Mouse (Mus musculus) hindbrain, embryonic 11.5 days (tissue): Measurements from ENCODE around the gene Mtmr10. TPM values are rescaled to one million over a fixed set of nuclear protein-coding genes. Genes with fewer than 3 reads are reported as not detected.
A peak's percentile ranks its signal among the peaks of the same experiment; 100 is the strongest.

Experiments used
- ATAC-seq: fragments of 200-750 bp; cut with Nextera tagmentation; 2 replicates; pipeline ENCODE4 v1.8.0; 2017; ENCODE audit warnings: mild to moderate bottlenecking, moderate TSS enrichment, moderate library complexity; ENCODE audit not compliant: low FRiP score
- DNase-seq: peaks from one replicate; pipeline ENCODE4 v3.0.0-alpha.2; 2015; ENCODE audit warnings: low spot score
- H3K27ac ChIP-seq: fragments of 300-500 bp; sonication (generic); 2 replicates; pipeline ENCODE4 v1.5.1; 2014; ENCODE audit warnings: mild to moderate bottlenecking, low read depth, low read length
- H3K27me3 ChIP-seq: fragments of 300-500 bp; sonication (generic); 2 replicates; pipeline ENCODE4 v1.6.1; 2014; ENCODE audit warnings: mild to moderate bottlenecking, low read length, moderate library complexity, mixed read lengths; ENCODE audit not compliant: control insufficient read depth, insufficient read depth
- H3K36me3 ChIP-seq: fragments of 300-500 bp; sonication (generic); 2 replicates; pipeline ENCODE4 v1.6.1; 2014; ENCODE audit warnings: mild to moderate bottlenecking, low read length, moderate library complexity, mixed read lengths; ENCODE audit not compliant: control insufficient read depth, insufficient read depth
- H3K4me1 ChIP-seq: fragments of 300-500 bp; sonication (generic); replicated peaks from 2 replicates; pipeline ENCODE4 v1.6.1; 2014; ENCODE audit warnings: low read length, mixed read lengths; ENCODE audit not compliant: control insufficient read depth, insufficient read depth
- H3K4me2 ChIP-seq: fragments of 300-500 bp; sonication (generic); replicated peaks from 2 replicates; pipeline ENCODE4 v1.6.1; 2014; ENCODE audit warnings: mild to moderate bottlenecking, low read depth, low read length
- H3K4me3 ChIP-seq: fragments of 300-500 bp; sonication (generic); 2 replicates; pipeline ENCODE4 v1.5.1; 2014; ENCODE audit warnings: low read depth, low read length
- H3K9ac ChIP-seq: fragments of 300-500 bp; sonication (generic); 2 replicates; pipeline ENCODE4 v1.6.1; 2014; ENCODE audit warnings: low read depth, low read length
- H3K9me3 ChIP-seq: fragments of 300-500 bp; sonication (generic); 2 replicates; pipeline ENCODE4 v1.6.1; 2016; ENCODE audit warnings: low read length; ENCODE audit not compliant: control insufficient read depth
- WGBS: fragments of 180-500 bp; shearing (Covaris S2); extraction: QIAGEN DNeasy Blood & Tissue Kit; methylation state at CpG from one replicate; pipeline ENCODE4 v1.1.7; 2014; 5-methylcytosine and 5-hydroxymethylcytosine counted together
- polyA plus RNA-seq: library from polyadenylated mRNA; unstranded; fragments of >200 nt; fragmentation: Nextera tagmentation; extraction: Ambion mirVana; gene quantifications from 2 replicates; pipeline ENCODE4 v1.2.1, GENCODE M21; 2014

Mtmr10 gene
- polyA plus RNA-seq, 1 experiment from 2014 or later: 15.3 TPM

GRCm38 (mm10) chr7:64351087-64351486 is 63.6 kb downstream of the Mtmr10 start:
- 0 out of 2 replicates have a peak, but pooled peaks cover 3% of the 10 kb centered on the region for H3K36me3 ChIP-seq
- no peak overlapping the region for H3K9ac ChIP-seq
- H3K4me3 ChIP-seq: no peak overlapping the region
- H3K4me2 ChIP-seq: no peak overlapping the region
- no peaks in the 10 kb centered on the region for H3K27me3 ChIP-seq
- no peaks in the 10 kb centered on the region for H3K9me3 ChIP-seq
- no peak for DNase-seq
- H3K27ac ChIP-seq: no peak overlapping the region
- WGBS: 85% methylated on average over 4 of the region's 4 CpGs
- ATAC-seq: no peak
- no peaks in the 10 kb centered on the region for H3K4me1 ChIP-seq

- ATAC-seq (no peak), DNase-seq (no peak)
- no peak overlapping the region for H3K9ac ChIP-seq
- no peak overlapping the region for H3K27ac ChIP-seq
- 51% methylated on average over 14 of the region's 14 CpGs for WGBS
- no peaks in the 10 kb centered on the region for H3K4me1 ChIP-seq
- no peak overlapping the region for H3K4me3 ChIP-seq
- no peak overlapping the region for H3K4me2 ChIP-seq
- no peaks in the 10 kb centered on the region for H3K27me3 ChIP-seq
- no peaks in the 10 kb centered on the region for H3K36me3 ChIP-seq
- no peaks in the 10 kb centered on the region for H3K9me3 ChIP-seq
Observed at GRCm38 (mm10) chr7:64354206-64354605, 66.8 kb downstream of the Mtmr10 start.

DNA sequence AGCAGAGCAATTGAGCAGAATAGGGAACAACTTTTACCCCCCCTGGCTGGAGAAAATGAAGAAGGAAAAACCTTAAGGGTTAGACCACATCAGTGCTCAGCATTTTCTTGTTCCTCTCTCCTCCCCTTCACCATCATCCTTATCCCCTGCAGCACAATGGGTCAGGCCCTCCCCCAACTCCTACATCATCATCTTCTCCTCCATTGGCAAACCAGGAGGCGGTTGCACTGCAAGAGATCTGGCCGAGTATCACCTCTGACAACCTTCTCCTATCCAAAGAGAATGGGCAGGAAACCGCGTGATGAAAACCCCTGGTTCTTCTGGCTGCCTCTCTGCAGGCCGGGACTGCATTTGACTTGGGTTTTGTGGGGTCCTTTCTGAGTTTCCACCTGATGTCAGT is 69.2 kb downstream of the Mtmr10 start:
- Histone ChIP-seq H3K9ac (no peak overlapping the region), H3K27ac (no peak overlapping the region), H3K4me3 (no peak overlapping the region), H3K36me3 (no peaks in the 10 kb centered on the region), H3K27me3 (no peaks in the 10 kb centered on the region), H3K9me3 (no peaks in the 10 kb centered on the region), H3K4me2 (no peak overlapping the region), H3K4me1 (no peaks in the 10 kb centered on the region)
- 83% methylated on average over 5 of the region's 5 CpGs for WGBS
- ATAC-seq (no peak), DNase-seq (no peak)

DNA sequence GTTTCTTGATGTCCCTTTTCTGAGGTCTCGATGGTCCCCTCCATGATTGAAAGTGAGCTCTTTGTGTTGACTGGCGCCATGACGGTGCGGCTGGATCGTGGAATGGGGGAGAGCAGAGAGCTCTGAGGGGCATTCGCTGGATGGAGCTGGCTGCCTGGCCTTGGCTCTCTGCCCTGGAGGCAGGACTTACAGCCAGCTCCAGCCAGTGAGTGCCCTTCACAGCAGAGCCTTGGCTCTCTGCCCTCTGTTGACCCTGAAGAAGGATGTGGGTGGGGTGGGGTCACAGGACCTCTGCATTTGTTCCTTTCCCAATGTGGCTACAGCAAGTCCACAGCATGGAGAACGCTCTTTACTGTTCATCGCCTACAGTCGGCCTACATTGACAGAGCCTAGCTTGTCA is 70.0 kb downstream of the Mtmr10 start:
- 93% methylated on average over 9 of the region's 9 CpGs for WGBS

DNA sequence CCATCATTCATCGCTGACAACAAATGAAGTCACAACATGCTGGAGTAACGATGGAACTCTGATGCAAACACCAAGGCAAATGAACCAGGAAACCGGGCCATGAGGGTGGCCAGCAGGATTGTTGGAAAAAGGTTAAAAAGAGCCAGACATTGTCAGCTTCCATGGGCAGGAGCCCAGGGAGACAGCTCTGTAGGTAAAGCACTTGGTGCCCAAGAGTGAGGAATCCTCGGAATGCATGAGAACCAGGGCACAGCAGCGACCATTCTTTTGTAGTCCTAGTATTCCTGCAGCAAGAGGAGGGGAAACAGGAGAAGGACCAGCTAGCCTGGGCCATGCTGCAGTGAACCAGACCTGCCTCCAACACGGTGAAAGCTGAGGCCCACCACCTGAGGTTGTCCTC is 71.2 kb downstream of the Mtmr10 start:
- Histone ChIP-seq H3K27me3 (no peaks in the 10 kb centered on the region), H3K9me3 (no peaks in the 10 kb centered on the region), H3K4me3 (no peak overlapping the region), H3K36me3 (no peaks in the 10 kb centered on the region), H3K4me1 (no peaks in the 10 kb centered on the region), H3K4me2 (no peak overlapping the region), H3K27ac (no peak overlapping the region), H3K9ac (no peak overlapping the region)
- WGBS: 87% methylated on average over 6 of the region's 6 CpGs
- DNase-seq: no peak
- no peak for ATAC-seq

More for the DNA sequence above, 70.0 kb downstream of the Mtmr10 start:
- ATAC-seq: no peak
- Histone ChIP-seq H3K4me1 (no peaks in the 10 kb centered on the region), H3K4me3 (no peak overlapping the region), H3K27me3 (no peaks in the 10 kb centered on the region), H3K36me3 (no peaks in the 10 kb centered on the region), H3K27ac (no peak overlapping the region), H3K9ac (no peak overlapping the region), H3K4me2 (no peak overlapping the region), H3K9me3 (no peaks in the 10 kb centered on the region)
- DNase-seq: no peak

DNA sequence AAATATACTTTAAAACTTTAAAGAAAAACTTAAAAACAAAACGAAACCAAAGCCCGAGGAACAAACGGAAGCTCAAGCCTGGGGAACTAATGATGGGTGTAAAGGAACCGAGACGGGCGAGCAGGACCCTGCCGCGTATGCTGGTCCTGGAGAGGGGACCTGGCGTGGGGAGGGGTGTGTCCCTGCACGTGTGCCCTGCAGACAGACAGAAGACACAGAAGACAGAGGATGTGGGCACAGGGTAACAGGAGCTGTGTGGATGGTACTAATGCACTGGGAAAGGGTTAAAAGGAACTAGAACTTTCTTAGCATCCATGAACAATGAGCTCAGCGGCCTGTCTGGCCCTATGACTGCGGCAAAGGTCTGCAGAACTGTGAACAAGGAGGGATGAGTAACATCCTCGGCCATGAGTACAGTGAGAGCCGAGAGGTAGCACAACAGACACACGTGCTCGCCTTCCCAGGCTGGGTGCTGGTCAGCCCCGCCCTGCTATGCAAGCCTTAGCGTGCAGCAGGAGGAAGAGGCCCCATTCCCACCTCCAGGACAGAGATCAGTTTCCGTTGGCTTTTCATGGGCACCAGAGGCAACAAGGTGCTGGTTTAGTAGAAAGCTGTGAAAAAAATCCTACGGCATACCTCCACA is 72.6 kb downstream of the Mtmr10 start:
- H3K9me3 ChIP-seq: no peaks in the 10 kb centered on the region
- H3K4me2 ChIP-seq: no peak overlapping the region
- H3K4me1 ChIP-seq: no peaks in the 10 kb centered on the region
- no peak for ATAC-seq
- WGBS: 89% methylated on average over 20 of the region's 20 CpGs
- no peaks in the 10 kb centered on the region for H3K36me3 ChIP-seq
- no peak overlapping the region for H3K9ac ChIP-seq
- no peaks in the 10 kb centered on the region for H3K27me3 ChIP-seq
- DNase-seq: no peak
- 0 out of 2 replicates have a peak overlapping the region, but pooled peaks have one; percentile 10 for H3K27ac ChIP-seq
- no peak overlapping the region for H3K4me3 ChIP-seq

DNA sequence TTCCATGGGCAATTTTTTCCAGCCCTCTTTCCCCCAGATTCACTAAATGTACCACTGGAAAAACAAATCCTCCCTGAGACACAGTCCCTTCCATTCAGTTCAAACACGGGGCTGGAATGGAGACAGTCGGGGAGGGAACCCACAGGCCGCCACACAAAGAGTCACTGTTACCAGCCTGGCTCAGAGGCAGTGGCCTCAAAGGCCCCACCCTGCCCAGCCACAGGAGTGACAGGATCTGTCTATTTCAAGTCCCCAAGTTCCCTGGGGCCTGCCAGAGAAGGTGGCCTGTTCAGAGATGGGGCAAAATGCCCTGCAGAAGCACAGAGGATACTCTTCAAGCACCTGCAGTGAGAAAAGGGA is 73.1 kb downstream of the Mtmr10 start:
- no peaks in the 10 kb centered on the region for H3K27me3 ChIP-seq
- H3K36me3 ChIP-seq: no peaks in the 10 kb centered on the region
- H3K27ac ChIP-seq: 0 out of 2 replicates have a peak overlapping the region, but pooled peaks have one; percentile 10
- no peak overlapping the region for H3K4me2 ChIP-seq
- no peak overlapping the region for H3K9ac ChIP-seq
- H3K9me3 ChIP-seq: no peaks in the 10 kb centered on the region
- WGBS: 70% methylated on average over 3 of the region's 3 CpGs
- DNase-seq (no peak), ATAC-seq (no peak)
- H3K4me3 ChIP-seq: no peak overlapping the region
- H3K4me1 ChIP-seq: no peaks in the 10 kb centered on the region

GRCm38 (mm10) chr7:64365863-64366262 is 78.4 kb downstream of the Mtmr10 start:
- Histone ChIP-seq H3K9ac (no peak overlapping the region), H3K4me3 (no peak overlapping the region), H3K27ac (no peak overlapping the region), H3K4me1 (no peaks in the 10 kb centered on the region), H3K9me3 (no peaks in the 10 kb centered on the region), H3K27me3 (no peaks in the 10 kb centered on the region), H3K4me2 (no peak overlapping the region), H3K36me3 (no peaks in the 10 kb centered on the region)
- WGBS: 93% methylated on average over 5 of the region's 5 CpGs
- no peak for ATAC-seq
- DNase-seq: no peak

DNA sequence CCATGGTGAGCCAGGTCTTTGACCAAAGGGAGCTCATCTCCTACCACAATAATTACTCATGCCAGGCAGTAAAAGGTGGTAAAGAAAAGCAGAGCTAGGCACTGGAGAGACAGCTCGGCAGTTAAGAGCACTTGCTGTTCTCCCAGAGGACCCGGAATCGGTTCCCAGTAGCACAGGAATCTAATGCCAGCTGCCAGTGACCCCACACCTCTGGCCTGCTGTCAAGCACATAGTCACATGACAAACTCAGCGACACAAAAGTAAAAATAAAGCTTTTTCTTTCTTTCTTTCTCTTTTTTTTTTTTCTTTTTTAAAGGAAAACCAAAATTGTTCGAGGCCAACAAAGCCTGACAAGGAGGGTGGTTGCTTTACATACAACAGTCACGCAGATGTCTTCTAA is 82.4 kb downstream of the Mtmr10 start:
- DNase-seq: no peak
- ATAC-seq: no peak
- no peaks in the 10 kb centered on the region for H3K4me1 ChIP-seq
- H3K27me3 ChIP-seq: no peaks in the 10 kb centered on the region
- no peak overlapping the region for H3K4me3 ChIP-seq
- no peaks in the 10 kb centered on the region for H3K36me3 ChIP-seq
- 85% methylated on average over 6 of the region's 6 CpGs for WGBS
- H3K4me2 ChIP-seq: no peak overlapping the region
- H3K9me3 ChIP-seq: no peaks in the 10 kb centered on the region
- no peak overlapping the region for H3K9ac ChIP-seq
- no peak overlapping the region for H3K27ac ChIP-seq
